Mouse (Mus musculus) heart, embryonic 16.5 days (tissue): Measurements from ENCODE around the gene Zfp970. TPM values are rescaled to one million over a fixed set of nuclear protein-coding genes. Genes with fewer than 3 reads are reported as not detected.
"Not testable (repeated sequence)": the region's sequence is repeated elsewhere in the genome, so short reads cannot be mapped to it uniquely, and the experiment has no call there.

Source experiments
- ATAC-seq: fragments of 200-750 bp; cut with Nextera tagmentation; replicated peaks from 2 replicates; pipeline ENCODE4 v1.8.0; 2017; ENCODE audit warnings: moderate number of reproducible peaks; ENCODE audit not compliant: insufficient read depth, low FRiP score; ENCODE audit errors: extremely low read depth
- H3K27ac ChIP-seq: fragments of 300-500 bp; sonication (generic); 2 replicates; pipeline ENCODE4 v1.5.1; 2014; ENCODE audit warnings: mild to moderate bottlenecking, low read length, control low read depth, moderate library complexity
- H3K27me3 ChIP-seq: fragments of 300-500 bp; sonication (generic); 2 replicates; pipeline ENCODE4 v1.6.1; 2014; ENCODE audit warnings: low read length, mixed read lengths; ENCODE audit not compliant: control insufficient read depth, insufficient read depth
- H3K36me3 ChIP-seq: fragments of 300-500 bp; sonication (generic); 2 replicates; pipeline ENCODE4 v1.6.1; 2014; ENCODE audit not compliant: control insufficient read depth, insufficient read depth
- H3K4me1 ChIP-seq: fragments of 300-500 bp; sonication (generic); 2 replicates; pipeline ENCODE4 v1.6.1; 2014; ENCODE audit warnings: low read length, mixed read lengths; ENCODE audit not compliant: control insufficient read depth, insufficient read depth
- H3K4me2 ChIP-seq: fragments of 300-500 bp; sonication (generic); 2 replicates; pipeline ENCODE4 v1.6.1; 2014; ENCODE audit warnings: low read depth, mild to moderate bottlenecking, control low read depth, low read length
- H3K4me3 ChIP-seq: fragments of 300-500 bp; sonication (generic); 2 replicates; pipeline ENCODE4 v1.5.1; 2014; ENCODE audit warnings: mild to moderate bottlenecking, control low read depth, low read length
- H3K9ac ChIP-seq: fragments of 300-500 bp; sonication (generic); 2 replicates; pipeline ENCODE4 v1.6.1; 2014; ENCODE audit warnings: low read length, control low read depth
- H3K9me3 ChIP-seq: fragments of 300-500 bp; sonication (generic); replicated peaks from 2 replicates; pipeline ENCODE4 v1.6.1; 2016; ENCODE audit warnings: low read length; ENCODE audit not compliant: control insufficient read depth
- WGBS: fragments of 180-500 bp; shearing (Covaris S2); extraction: QIAGEN DNeasy Blood & Tissue Kit; methylation state at CpG from one replicate; pipeline ENCODE4 v1.1.7; 2014; 5-methylcytosine and 5-hydroxymethylcytosine counted together
- polyA plus RNA-seq: library from polyadenylated mRNA; unstranded; fragments of >200 nt; fragmentation: Nextera tagmentation; extraction: Ambion mirVana; gene quantifications from 2 replicates; pipeline ENCODE4 v1.2.1, GENCODE M21; 2015

The Zfp970 gene
- 13.9 and 14.8 TPM in 2 replicates for polyA plus RNA-seq

- not testable (repeated sequence) for H3K27me3 ChIP-seq, ATAC-seq, H3K4me1 ChIP-seq, H3K36me3 ChIP-seq, H3K9me3 ChIP-seq, H3K27ac ChIP-seq
- Histone ChIP-seq H3K9ac (peak within 1 kb of the TSS; percentile 34; the same call in 1 of the 2 replicates), H3K4me3 (peak within 1 kb of the TSS; percentile 52), H3K4me2 (peak within 1 kb of the TSS; percentile 58)
- WGBS: 8% methylated on average over 7 of the region's 9 CpGs
Measured at GRCm38 (mm10) chr2:177464676-177465075, at the start of gene Zfp970. Gene Zfp970 (plus strand): TSS chr2:177464733.

DNA sequence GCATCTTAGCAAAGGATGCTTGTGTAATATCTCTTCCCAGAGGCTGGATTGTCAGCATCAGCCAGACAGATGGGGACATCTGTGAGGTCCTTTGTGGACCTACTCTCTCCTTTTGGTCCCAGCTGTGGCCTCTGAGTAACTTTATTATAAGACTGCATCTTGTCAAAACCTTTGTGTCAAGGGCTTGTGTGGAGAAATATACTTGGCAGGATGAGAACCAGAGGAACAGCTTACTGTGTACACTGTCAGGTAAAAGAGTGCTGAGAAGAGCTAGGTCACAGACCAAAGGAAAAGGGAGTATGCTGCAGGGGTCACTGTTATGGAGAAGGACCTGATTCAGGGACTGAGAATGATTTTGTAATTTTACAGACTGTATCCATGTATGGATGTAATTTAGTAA lies 3.7 kb downstream of the Zfp970 start:
- not testable (repeated sequence) for H3K36me3 ChIP-seq, H3K27ac ChIP-seq, H3K9me3 ChIP-seq, H3K27me3 ChIP-seq, H3K4me3 ChIP-seq, H3K4me2 ChIP-seq, H3K4me1 ChIP-seq, H3K9ac ChIP-seq, ATAC-seq

DNA sequence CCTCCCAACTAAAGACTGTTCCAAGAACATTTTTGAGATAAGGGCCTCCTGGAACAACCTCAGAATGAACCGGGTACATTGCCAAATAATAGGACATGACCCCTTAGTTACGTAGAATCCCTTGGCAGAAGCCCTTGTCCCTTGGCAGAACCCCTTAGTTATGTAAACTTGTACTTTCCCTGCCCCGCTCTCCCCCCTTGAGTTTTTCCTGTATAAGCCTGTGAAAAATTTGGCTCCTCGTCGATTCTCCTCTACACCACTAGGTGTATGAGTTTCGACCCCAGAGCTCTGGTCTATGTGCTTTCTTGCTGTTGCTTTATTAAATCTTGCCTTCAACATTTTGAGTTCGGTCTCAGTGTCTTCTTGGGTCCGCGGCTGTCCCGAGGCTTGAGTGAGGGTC lies 7.7 kb downstream of the Zfp970 start:
- H3K9me3 ChIP-seq, ATAC-seq, H3K4me1 ChIP-seq, H3K4me3 ChIP-seq, H3K9ac ChIP-seq, H3K27ac ChIP-seq, H3K27me3 ChIP-seq, H3K4me2 ChIP-seq, H3K36me3 ChIP-seq: not testable (repeated sequence)
- WGBS: 69% methylated on average over 6 of the region's 10 CpGs

GRCm38 (mm10) chr2:177481971-177482370 lies 17.4 kb downstream of the Zfp970 start:
- H3K4me3 ChIP-seq, ATAC-seq: not testable (repeated sequence)
- WGBS: 86% methylated on average over 1 of the region's 1 CpGs

GRCm38 (mm10) chr2:177483238-177483948 lies 18.9 kb downstream of the Zfp970 start:
- H3K36me3 ChIP-seq, ATAC-seq, H3K27ac ChIP-seq, H3K4me1 ChIP-seq, H3K27me3 ChIP-seq, H3K4me3 ChIP-seq, H3K4me2 ChIP-seq, H3K9me3 ChIP-seq, H3K9ac ChIP-seq: not testable (repeated sequence)
- WGBS: 79% methylated on average over 11 of the region's 11 CpGs

More at GRCm38 (mm10) chr2:177481971-177482370, 17.4 kb downstream of the Zfp970 start:
- not testable (repeated sequence) for H3K27ac ChIP-seq, H3K36me3 ChIP-seq, H3K9me3 ChIP-seq, H3K9ac ChIP-seq, H3K27me3 ChIP-seq, H3K4me2 ChIP-seq, H3K4me1 ChIP-seq

GRCm38 (mm10) chr2:177498067-177498466 lies 33.5 kb downstream of the Zfp970 start, which contains the start of gene Gm14403:
Gene Gm14403 (plus strand): TSS chr2:177498215.
- WGBS: 7% methylated on average over 7 of the region's 7 CpGs
- H3K4me3 ChIP-seq: peak within 1 kb of the TSS; percentile 53
- H3K9ac ChIP-seq: peak within 1 kb of the TSS; percentile 61
- H3K27ac ChIP-seq, ATAC-seq, H3K27me3 ChIP-seq, H3K9me3 ChIP-seq, H3K4me1 ChIP-seq, H3K36me3 ChIP-seq: not testable (repeated sequence)
- H3K4me2 ChIP-seq: peak within 1 kb of the TSS; percentile 57

DNA sequence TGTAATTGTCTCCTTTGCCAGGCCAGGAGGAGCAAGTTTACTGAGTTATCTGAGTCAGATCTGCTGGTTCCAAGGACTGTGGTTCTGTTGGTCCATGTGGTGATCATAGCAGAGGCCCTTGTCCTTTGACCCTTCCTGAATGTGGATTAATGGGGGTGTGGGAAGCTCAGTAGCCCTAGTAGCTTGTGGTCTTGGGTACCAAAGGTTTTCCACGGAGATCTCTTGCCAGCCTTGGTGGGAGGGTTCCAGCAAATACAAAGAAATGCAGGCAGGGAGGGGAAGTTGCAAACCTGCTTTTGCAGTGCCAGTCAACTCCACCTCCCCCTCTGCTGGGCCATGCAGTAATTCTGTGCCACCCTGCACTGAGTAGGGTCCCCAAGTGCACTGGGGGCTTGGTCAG lies 34.6 kb downstream of the Zfp970 start:
- H3K9ac ChIP-seq, H3K9me3 ChIP-seq, H3K27ac ChIP-seq, H3K4me1 ChIP-seq, ATAC-seq, H3K27me3 ChIP-seq, H3K4me3 ChIP-seq, H3K4me2 ChIP-seq, H3K36me3 ChIP-seq: not testable (repeated sequence)
- WGBS: 68% methylated on average over 1 of the region's 1 CpGs

DNA sequence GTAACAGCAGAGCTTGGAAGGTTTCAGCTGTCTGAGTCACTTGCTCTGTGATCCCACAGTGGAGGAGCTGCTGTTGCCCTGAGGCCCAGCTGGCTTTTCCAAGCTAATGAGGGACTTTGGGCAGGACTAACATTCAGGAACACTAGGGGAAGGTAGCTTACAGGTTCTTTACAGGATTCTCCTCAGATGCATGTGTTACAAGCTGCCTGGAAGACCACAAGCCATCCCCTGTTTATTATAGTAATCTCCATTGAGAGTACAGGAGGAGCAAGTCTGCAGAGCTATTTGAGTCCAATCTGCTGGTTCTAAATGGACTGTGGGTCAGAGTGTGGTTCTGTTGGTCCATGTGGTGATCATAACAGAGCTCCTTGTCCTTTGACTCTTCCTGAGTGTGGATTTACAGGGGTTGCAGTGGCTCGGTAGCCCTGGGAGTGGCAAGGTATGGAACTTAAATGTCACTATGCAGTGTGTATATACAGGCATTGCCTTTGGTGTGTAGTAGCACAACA lies 40.7 kb downstream of the Zfp970 start:
- not testable (repeated sequence) for H3K9ac ChIP-seq, H3K27ac ChIP-seq, H3K4me2 ChIP-seq, ATAC-seq, H3K36me3 ChIP-seq, H3K4me1 ChIP-seq, H3K27me3 ChIP-seq, H3K4me3 ChIP-seq, H3K9me3 ChIP-seq
- WGBS: 81% methylated on average over 1 of the region's 1 CpGs

- H3K27me3 ChIP-seq, H3K9me3 ChIP-seq, ATAC-seq, H3K4me1 ChIP-seq, H3K27ac ChIP-seq, H3K9ac ChIP-seq, H3K4me2 ChIP-seq, H3K4me3 ChIP-seq, H3K36me3 ChIP-seq: not testable (repeated sequence)
- 74% methylated on average over 4 of the region's 4 CpGs for WGBS
Measured at GRCm38 (mm10) chr2:177511381-177511780, 46.8 kb downstream of the Zfp970 start.
